Mouse (Mus musculus): ENCODE measurements around the gene H2-K1.
A peak's percentile ranks its signal among the peaks of the same experiment; 100 is the strongest.

H2-K1 gene

GRCm38 (mm10) chr17:33982136-33982535, 18.0 kb downstream of the H2-K1 start:
- peak; percentile 77 to 86 for DNase-seq

- DNase-seq = peak; percentile 86 to 90
These were observed 18.8 kb downstream of the H2-K1 start for GRCm38 (mm10) chr17:33981192-33981909.

GRCm38 (mm10) chr17:33980181-33981035, 19.7 kb downstream of the H2-K1 start:
- no peak for DNase-seq

- DNase-seq = no peak
These were observed 20.6 kb downstream of the H2-K1 start for GRCm38 (mm10) chr17:33979512-33980050.

- peak; percentile 77 to 82 for DNase-seq
These were observed 21.5 kb downstream of the H2-K1 start for GRCm38 (mm10) chr17:33978631-33979031.

- peak in 1 of 2 experiments; percentile 35 for DNase-seq
These were observed 22.1 kb downstream of the H2-K1 start for GRCm38 (mm10) chr17:33977861-33978557.

- no peak for DNase-seq
These were observed 26.6 kb downstream of the H2-K1 start for GRCm38 (mm10) chr17:33973572-33973971.

- no peak for DNase-seq
These were observed 27.5 kb downstream of the H2-K1 start for GRCm38 (mm10) chr17:33972691-33973090.

- no peak for DNase-seq
These were observed 30.8 kb downstream of the H2-K1 start for GRCm38 (mm10) chr17:33969394-33969793.

- DNase-seq = no peak
These were observed 31.2 kb downstream of the H2-K1 start for GRCm38 (mm10) chr17:33968927-33969326.

- peak; percentile 85 to 88 for DNase-seq
These were observed 31.7 kb downstream of the H2-K1 start for GRCm38 (mm10) chr17:33968489-33968888.

- no peak for DNase-seq
These were observed 34.1 kb downstream of the H2-K1 start for GRCm38 (mm10) chr17:33965846-33966550.

GRCm38 (mm10) chr17:33965082-33965845, 34.9 kb downstream of the H2-K1 start:
- DNase-seq = no peak

GRCm38 (mm10) chr17:33962876-33963275, 37.3 kb downstream of the H2-K1 start:
- peak in 1 of 2 experiments; percentile 2 for DNase-seq

GRCm38 (mm10) chr17:33959948-33960347, 40.2 kb downstream of the H2-K1 start:
- DNase-seq = peak in 1 of 2 experiments; percentile 10

GRCm38 (mm10) chr17:33959135-33959534, 41.0 kb downstream of the H2-K1 start:
- DNase-seq = peak in 1 of 2 experiments; percentile 17

- DNase-seq = peak in 1 of 2 experiments; percentile 3
These were observed 41.7 kb downstream of the H2-K1 start for GRCm38 (mm10) chr17:33958451-33958850.

GRCm38 (mm10) chr17:33957493-33957892, 42.7 kb downstream of the H2-K1 start:
- DNase-seq = peak in 1 of 2 experiments; percentile 4

- no peak for DNase-seq
These were observed 43.8 kb downstream of the H2-K1 start for GRCm38 (mm10) chr17:33956336-33956735.

- peak; percentile 96 for DNase-seq
These were observed 44.5 kb downstream of the H2-K1 start, which contains the start of the genes Vps52 and Rps18 for GRCm38 (mm10) chr17:33955555-33956214. Gene Vps52, plus strand, starts transcription at chr17:33955812. Gene Rps18, minus strand, starts transcription at chr17:33956001.
